Mouse (Mus musculus) left cerebral cortex, postnatal 10 days (tissue): Measurements from ENCODE around the gene Lypd4. TPM values are rescaled to one million over a fixed set of nuclear protein-coding genes. Genes with fewer than 3 reads are reported as not detected.

Experiments
- DNase-seq, 2 experiments: peaks; one replicate each; pipeline ENCODE4 v3.0.0; 2021 to 2022; ENCODE audit warnings: low spot score in 2 of 2, mixed read lengths in 1 of 2; ENCODE audit errors: extremely low spot score in 1 of 2
- intact Hi-C: fragments of 180-260 bp; cut with DNase I; formaldehyde crosslinking; loops from one replicate; pipeline ENCODE4 v1.15.1; 2025
- total RNA-seq, 2 experiments: library from RNA; stranded (reverse); gene quantifications; 2 replicates each; pipeline ENCODE4 v1.2.3; 2021

The Lypd4 gene
- total RNA-seq, 2 experiments from 2014 or later, result not detected

GRCm38 (mm10) chr7:24890281-24891216, 20.8 kb upstream of the Lypd4 start:
- DNase-seq, result peak; percentile 68 to 72
- intact Hi-C loops, result loop anchor here (2.0 kb wide), 1 partner anchor 74 kb away; no protein-coding TSS in a partner anchor

GRCm38 (mm10) chr7:24889431-24890220, 19.9 kb upstream of the Lypd4 start:
- intact Hi-C loops, result loop anchor here (2.0 kb wide), 1 partner anchor 75 kb away; no protein-coding TSS in a partner anchor
- DNase-seq, result no peak

- intact Hi-C loops, result no loop called here
Measured at GRCm38 (mm10) chr7:24887096-24887495, 17.4 kb upstream of the Lypd4 start.

GRCm38 (mm10) chr7:24886308-24886633, 16.5 kb upstream of the Lypd4 start:
- DNase-seq, result no peak
- intact Hi-C loops, result no loop called here

More at GRCm38 (mm10) chr7:24887096-24887495, 17.4 kb upstream of the Lypd4 start:
- DNase-seq, result no peak

GRCm38 (mm10) chr7:24885468-24886307, 15.9 kb upstream of the Lypd4 start:
- intact Hi-C loops, result no loop called here

GRCm38 (mm10) chr7:24884693-24885291, 15.1 kb upstream of the Lypd4 start:
- DNase-seq, result no peak
- intact Hi-C loops, result no loop called here

More at GRCm38 (mm10) chr7:24885468-24886307, 15.9 kb upstream of the Lypd4 start:
- no peak for DNase-seq

- peak; percentile 97 to 99 for DNase-seq
- intact Hi-C loops, result no loop called here
Measured at GRCm38 (mm10) chr7:24883896-24884692, 14.4 kb upstream of the Lypd4 start, which contains the start of gene Rps19. TSS of gene Rps19 (plus strand) at chr7:24884371.

- intact Hi-C loops, result no loop called here
Measured at GRCm38 (mm10) chr7:24882416-24883199, 12.9 kb upstream of the Lypd4 start.

GRCm38 (mm10) chr7:24879620-24880019, 9.9 kb upstream of the Lypd4 start:
- intact Hi-C loops, result no loop called here

More at GRCm38 (mm10) chr7:24882416-24883199, 12.9 kb upstream of the Lypd4 start:
- no peak for DNase-seq

GRCm38 (mm10) chr7:24877588-24877987, 7.8 kb upstream of the Lypd4 start:
- intact Hi-C loops, result no loop called here
- no peak for DNase-seq

More at GRCm38 (mm10) chr7:24879620-24880019, 9.9 kb upstream of the Lypd4 start:
- DNase-seq, result no peak

GRCm38 (mm10) chr7:24869080-24869479, 661 bp downstream of the Lypd4 start:
- intact Hi-C loops, result no loop called here
- no peak for DNase-seq

GRCm38 (mm10) chr7:24864156-24864555, 5.6 kb downstream of the Lypd4 start:
- no peak for DNase-seq
- intact Hi-C loops, result no loop called here

- intact Hi-C loops, result no loop called here
- DNase-seq, result no peak
Measured at GRCm38 (mm10) chr7:24862853-24863252, 6.9 kb downstream of the Lypd4 start.

GRCm38 (mm10) chr7:24861913-24862312, 7.8 kb downstream of the Lypd4 start, which contains the start of gene Gm9844:
TSS of gene Gm9844 (plus strand) at chr7:24862213.
- intact Hi-C loops, result no loop called here
- no peak for DNase-seq

- intact Hi-C loops, result no loop called here
- DNase-seq, result no peak
Measured at GRCm38 (mm10) chr7:24859234-24859633, 10.5 kb downstream of the Lypd4 start.

- DNase-seq, result no peak
- intact Hi-C loops, result no loop called here
Measured at GRCm38 (mm10) chr7:24856460-24857120, 13.2 kb downstream of the Lypd4 start.
